Mouse (Mus musculus) T-helper 17 cell (primary cell): ENCODE results near the gene Dst.
"Not testable (repeated sequence)": the region's sequence is repeated elsewhere in the genome, so short reads cannot be mapped to it uniquely, and the experiment has no call there.

Source experiments
- in situ Hi-C, 2 experiments: fragments of 300-600 bp; cut with MboI, MseI; formaldehyde crosslinking; loops; 1 replicate in 1 of 2; 2 replicates in 1 of 2; pipeline ENCODE4 v1.15.1; 2025; ENCODE audit warnings: high pct_unique_total_duplicates in 2 of 2

Gene Dst

DNA sequence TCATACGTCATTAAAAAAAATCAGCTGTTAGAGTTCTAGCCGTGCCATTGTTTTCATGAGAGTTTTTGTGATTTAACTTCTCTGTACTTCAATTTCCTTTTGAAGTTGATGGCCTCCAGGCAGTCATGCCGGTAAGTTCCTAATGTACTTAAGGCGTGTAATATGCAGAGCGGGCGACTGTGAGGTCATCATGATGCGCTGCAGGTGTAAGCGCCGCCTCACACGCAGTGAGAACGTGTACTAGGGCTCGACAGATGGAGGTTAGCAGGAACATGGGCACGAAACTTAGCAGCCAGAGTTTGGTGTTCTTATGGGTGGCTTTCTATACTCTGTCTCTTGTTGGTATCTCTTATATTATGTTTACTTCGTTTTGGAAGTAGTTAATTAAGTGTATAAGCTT lies 148.6 kb downstream of the Dst start:
- in situ Hi-C loops: loop anchor here in 1 of 2 experiments (10.0 kb wide), 1 partner anchor 128 kb away; no protein-coding TSS in a partner anchor

DNA sequence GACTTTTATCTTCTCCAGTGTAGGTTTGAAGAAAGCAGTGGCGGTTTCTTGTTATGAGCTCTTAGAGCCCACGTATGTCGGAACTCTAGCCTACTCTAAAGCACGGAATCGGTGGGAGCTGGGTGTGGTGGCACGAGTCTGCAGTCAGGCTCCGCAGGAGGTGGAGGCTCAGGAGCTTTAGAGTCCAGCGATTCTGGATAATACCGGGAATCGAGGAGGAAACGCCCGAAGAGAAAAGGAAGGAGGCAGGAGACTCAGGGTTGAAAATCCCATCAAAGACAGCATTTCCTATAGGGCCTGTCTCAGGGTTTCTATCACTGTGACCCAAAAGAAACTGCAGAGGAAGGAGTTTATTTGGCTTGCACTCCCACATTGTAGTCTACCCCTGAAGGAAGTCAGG lies 151.2 kb downstream of the Dst start:
- in situ Hi-C loops: loop anchor here in 1 of 2 experiments (10.0 kb wide), 1 partner anchor 126 kb away; no protein-coding TSS in a partner anchor

- in situ Hi-C loops: no loop called here
These were observed 152.4 kb downstream of the Dst start for GRCm38 (mm10) chr1:34060446-34060845.

DNA sequence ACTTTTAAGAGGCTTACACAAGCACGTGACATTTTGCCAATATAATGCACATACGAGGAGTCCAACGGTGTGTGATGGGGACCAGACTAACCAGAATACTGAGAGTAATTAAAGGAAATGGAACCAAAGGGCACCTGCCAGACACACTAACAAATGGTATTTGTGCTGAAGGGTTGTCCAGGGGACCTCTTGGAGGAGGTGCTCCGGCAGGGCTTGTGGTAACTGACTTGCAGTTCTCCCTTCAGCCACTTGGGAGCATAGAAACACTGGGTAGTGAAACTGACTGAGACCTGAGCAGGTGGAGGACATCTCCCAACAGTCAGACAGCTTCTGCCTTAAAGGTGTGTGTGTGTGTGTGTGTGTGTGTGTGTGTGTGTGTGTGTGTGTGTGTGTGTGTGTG lies 153.1 kb downstream of the Dst start:
- in situ Hi-C loops: no loop called here

GRCm38 (mm10) chr1:34061860-34062259 lies 153.8 kb downstream of the Dst start:
- in situ Hi-C loops: no loop called here

- in situ Hi-C loops: no loop called here
These were observed 155.9 kb downstream of the Dst start for GRCm38 (mm10) chr1:34063943-34064342.

GRCm38 (mm10) chr1:34065551-34066048 lies 157.6 kb downstream of the Dst start:
- in situ Hi-C loops: no loop called here

- in situ Hi-C loops: not testable (repeated sequence)
These were observed 158.4 kb downstream of the Dst start for GRCm38 (mm10) chr1:34066401-34066800.

- in situ Hi-C loops: no loop called here
These were observed 160.3 kb downstream of the Dst start for GRCm38 (mm10) chr1:34068341-34068740.

GRCm38 (mm10) chr1:34069514-34070290 lies 161.7 kb downstream of the Dst start:
- in situ Hi-C loops: no loop called here

GRCm38 (mm10) chr1:34070474-34070873 lies 162.4 kb downstream of the Dst start:
- in situ Hi-C loops: no loop called here

- in situ Hi-C loops: no loop called here
These were observed 163.1 kb downstream of the Dst start for GRCm38 (mm10) chr1:34070991-34071639.

GRCm38 (mm10) chr1:34072262-34072661 lies 164.2 kb downstream of the Dst start:
- in situ Hi-C loops: no loop called here

DNA sequence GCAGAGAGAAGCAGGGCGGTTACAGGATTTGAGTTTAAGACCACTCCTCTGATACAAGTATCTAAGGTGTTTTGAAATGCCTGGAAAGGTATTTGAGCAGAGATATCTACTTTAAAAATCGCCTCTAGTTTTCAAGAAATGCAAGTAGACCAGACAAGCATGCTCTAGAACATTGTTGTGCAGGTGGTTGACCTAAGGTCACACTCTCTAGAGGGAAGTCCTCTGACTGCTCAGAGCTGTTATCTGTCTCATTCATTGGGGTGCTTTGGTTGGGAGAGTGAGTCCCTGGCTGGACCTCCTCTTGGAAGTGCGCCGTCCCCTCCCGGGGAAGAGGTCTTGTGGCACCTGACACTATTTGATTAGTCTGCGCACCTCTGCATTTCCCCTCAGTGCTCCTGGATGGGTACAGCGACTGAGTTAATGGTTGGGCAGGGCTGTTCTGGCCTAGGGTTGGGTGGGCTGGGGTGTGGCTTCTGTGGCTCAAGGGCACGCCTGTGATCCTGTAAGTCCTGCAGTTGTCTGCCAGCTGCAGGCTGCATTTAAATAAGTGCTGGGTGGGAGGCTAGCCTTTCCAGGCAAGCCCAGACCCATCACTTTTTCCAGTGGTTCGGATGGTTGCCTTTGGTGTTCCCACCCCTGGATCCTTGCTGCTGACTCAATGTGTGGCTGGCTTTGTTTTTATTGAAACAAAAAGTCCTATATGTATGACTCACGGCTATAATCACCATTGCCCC lies 165.6 kb downstream of the Dst start:
- in situ Hi-C loops: no loop called here

GRCm38 (mm10) chr1:34074245-34075187 lies 166.5 kb downstream of the Dst start:
- in situ Hi-C loops: no loop called here

DNA sequence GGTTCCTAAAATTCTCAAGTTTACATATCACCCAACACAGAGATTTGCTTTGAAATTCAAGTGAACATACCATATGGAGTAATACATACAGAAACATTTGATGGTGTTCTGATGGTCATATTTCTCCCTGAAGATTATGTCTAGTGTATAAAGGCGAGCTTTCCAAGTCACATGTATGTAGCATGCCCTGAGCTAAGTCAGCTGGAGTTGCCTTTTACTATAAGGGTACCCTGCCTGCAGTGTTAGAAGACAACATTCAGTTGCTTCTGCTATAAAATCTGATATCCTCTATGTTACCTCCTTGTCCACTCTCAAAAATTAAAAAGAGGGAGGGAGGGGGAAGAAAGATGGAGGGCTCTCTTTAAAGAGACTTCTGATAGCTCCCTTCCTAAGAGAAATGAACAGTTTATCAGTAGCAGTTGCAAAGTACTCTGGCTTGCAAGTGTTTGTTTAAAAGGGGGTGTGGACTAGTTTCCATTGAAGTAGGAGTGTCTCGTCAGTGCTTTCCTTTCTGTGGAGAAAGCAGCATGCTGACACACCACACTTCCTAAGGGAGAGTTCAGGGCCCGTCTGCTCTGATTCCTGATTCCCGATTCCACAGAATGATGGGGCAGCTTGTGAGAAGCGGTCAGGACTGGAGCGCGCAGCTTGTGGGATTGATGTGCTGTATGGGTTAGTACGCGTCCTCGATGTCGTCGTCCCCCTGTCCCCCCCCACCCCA lies 168.8 kb downstream of the Dst start:
- in situ Hi-C loops: no loop called here

GRCm38 (mm10) chr1:34077422-34077790 lies 169.4 kb downstream of the Dst start:
- in situ Hi-C loops: no loop called here

GRCm38 (mm10) chr1:34077941-34078340 lies 169.9 kb downstream of the Dst start:
- in situ Hi-C loops: no loop called here

DNA sequence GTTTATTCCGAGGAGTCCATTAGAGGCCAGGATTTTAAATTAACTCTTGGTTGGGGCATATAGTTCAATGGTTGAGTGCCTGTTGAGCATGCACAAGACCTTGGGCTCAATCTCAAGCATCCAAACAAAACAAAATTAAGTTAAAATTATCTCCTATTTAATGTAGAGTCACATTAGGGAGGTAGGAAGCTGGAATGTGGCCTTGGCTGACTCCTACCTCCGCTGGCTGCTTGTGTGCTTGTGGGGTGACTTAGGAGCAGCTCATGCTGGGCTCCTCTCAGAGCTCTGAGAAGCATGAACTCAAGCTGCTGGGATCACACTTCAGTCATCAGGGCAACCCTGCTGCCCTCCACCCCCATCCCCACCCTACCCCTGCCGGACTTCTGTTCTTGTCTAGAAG lies 181.0 kb downstream of the Dst start:
- in situ Hi-C loops: no loop called here

- in situ Hi-C loops: no loop called here
These were observed 182.7 kb downstream of the Dst start for GRCm38 (mm10) chr1:34090700-34091099.
